Mouse (Mus musculus) MEL (cell line): ENCODE data around the gene Rabggtb. TPM values are rescaled to one million over a fixed set of nuclear protein-coding genes. Genes with fewer than 3 reads are reported as not detected.

Experiments used
- DNase-seq: peaks from one replicate; pipeline ENCODE4 v3.0.0; 2011; ENCODE audit warnings: low read depth, low spot score
- H3K27ac ChIP-seq: 2 replicates; pipeline ENCODE4 v1.5.1; 2012; ENCODE audit warnings: low read depth, mild to moderate bottlenecking, control low read depth, low read length, moderate library complexity; ENCODE audit not compliant: control insufficient read depth
- H3K27me3 ChIP-seq, 2 experiments: fragments of 150-350 bp in 1 of 2; sonication (generic) in 1 of 2; 2 replicates each; pipeline ENCODE4 v1.6.1; 2012; ENCODE audit warnings: low read length in 2 of 2, mild to moderate bottlenecking in 2 of 2, improper control_type of control experiment in 1 of 2, moderate library complexity in 1 of 2; ENCODE audit not compliant: insufficient read depth in 2 of 2, control insufficient read depth in 1 of 2
- H3K36me3 ChIP-seq, 2 experiments: 2 replicates each; pipeline ENCODE4 v1.6.1; 2012 to 2014; ENCODE audit warnings: low read length in 2 of 2, improper control_type of control experiment in 1 of 2, inconsistent platforms in 1 of 2, mild to moderate bottlenecking in 1 of 2; ENCODE audit not compliant: insufficient read depth in 2 of 2, control insufficient read depth in 1 of 2
- H3K4me1 ChIP-seq, 2 experiments: fragments of 150-350 bp in 1 of 2; sonication (generic) in 1 of 2; 2 replicates each; pipeline ENCODE4 v1.6.1; 2012; ENCODE audit warnings: low read length in 2 of 2, improper control_type of control experiment in 1 of 2, mild to moderate bottlenecking in 1 of 2; ENCODE audit not compliant: insufficient read depth in 2 of 2, control insufficient read depth in 1 of 2
- H3K4me3 ChIP-seq, 2 experiments: fragments of 150-350 bp in 1 of 2; sonication (generic) in 1 of 2; 2 replicates each; pipeline ENCODE4 v1.5.1; 2012; ENCODE audit warnings: low read depth in 2 of 2, low read length in 2 of 2, mild to moderate bottlenecking in 2 of 2, moderate library complexity in 2 of 2, control low read depth in 1 of 2, improper control_type of control experiment in 1 of 2; ENCODE audit not compliant: control insufficient read depth in 1 of 2, insufficient read depth in 1 of 2
- H3K79me2 ChIP-seq: 2 replicates; pipeline ENCODE4 v1.6.1; 2012; ENCODE audit warnings: mild to moderate bottlenecking, low read length, moderate library complexity; ENCODE audit not compliant: control insufficient read depth, poor library complexity, insufficient read depth
- H3K9ac ChIP-seq: 2 replicates; pipeline ENCODE4 v1.6.1; 2012; ENCODE audit warnings: low read depth, mild to moderate bottlenecking, control low read depth, low read length, moderate library complexity; ENCODE audit not compliant: control insufficient read depth, poor library complexity, severe bottlenecking
- H3K9me3 ChIP-seq: fragments of 150-350 bp; sonication (generic); replicated peaks from 2 replicates; pipeline ENCODE4 v1.6.1; 2012; ENCODE audit warnings: mild to moderate bottlenecking, low read length, improper control_type of control experiment, moderate library complexity; ENCODE audit not compliant: insufficient read depth
- CHD1 ChIP-seq: IDR thresholded peaks from 2 replicates; pipeline ENCODE4 v1.6.1; 2012; ENCODE audit warnings: low read depth, mild to moderate bottlenecking, inconsistent platforms, low read length, improper control_type of control experiment
- CHD2 ChIP-seq: IDR thresholded peaks from 2 replicates; pipeline ENCODE4 v1.6.1; 2011; ENCODE audit warnings: low read length, improper control_type of control experiment
- CTCF ChIP-seq, 3 experiments: IDR thresholded peaks in 2 of 3; conservative IDR thresholded peaks in 1 of 3; 2 replicates each; pipeline ENCODE4 v1.5.1; 2011 to 2012; ENCODE audit warnings: low read length in 3 of 3, low read depth in 2 of 3, mild to moderate bottlenecking in 2 of 3, improper control_type of control experiment in 1 of 3, inconsistent platforms in 1 of 3, mixed read lengths in 1 of 3, moderate library complexity in 1 of 3; ENCODE audit not compliant: control insufficient read depth in 1 of 3, insufficient read depth in 1 of 3, poor library complexity in 1 of 3, severe bottlenecking in 1 of 3
- E2F4 ChIP-seq: IDR thresholded peaks from 2 replicates; pipeline ENCODE4 v1.6.1; 2011; ENCODE audit warnings: low read depth, low read length, improper control_type of control experiment, borderline replicate concordance
- EP300 ChIP-seq, 2 experiments: IDR thresholded peaks; 2 replicates each; pipeline ENCODE4 v1.6.1; 2011; ENCODE audit warnings: improper control_type of control experiment in 2 of 2, low read length in 2 of 2, low read depth in 1 of 2, mild to moderate bottlenecking in 1 of 2
- GATA1 ChIP-seq: IDR thresholded peaks from 2 replicates; pipeline ENCODE4 v1.6.1; 2011; ENCODE audit warnings: low read depth, low read length, improper control_type of control experiment
- KAT2A ChIP-seq: conservative IDR thresholded peaks from 2 replicates; pipeline ENCODE4 v1.6.1; 2012; ENCODE audit warnings: low read depth, low read length, improper control_type of control experiment, inconsistent platforms
- MAFK ChIP-seq: IDR thresholded peaks from 2 replicates; pipeline ENCODE4 v1.6.1; 2011; ENCODE audit warnings: low read depth, mild to moderate bottlenecking, low read length, improper control_type of control experiment, borderline replicate concordance
- MAX ChIP-seq: IDR thresholded peaks from 2 replicates; pipeline ENCODE4 v1.6.1; 2011; ENCODE audit warnings: low read length, improper control_type of control experiment
- MAZ ChIP-seq: IDR thresholded peaks from 2 replicates; pipeline ENCODE4 v1.6.1; 2012; ENCODE audit warnings: low read depth, mild to moderate bottlenecking, inconsistent platforms, low read length, improper control_type of control experiment
- MXI1 ChIP-seq: IDR thresholded peaks from 2 replicates; pipeline ENCODE4 v1.6.1; 2011; ENCODE audit warnings: mild to moderate bottlenecking, low read depth, low read length, improper control_type of control experiment
- MYB ChIP-seq: IDR thresholded peaks from 2 replicates; pipeline ENCODE4 v1.6.1; 2011; ENCODE audit warnings: mild to moderate bottlenecking, low read depth, low read length, improper control_type of control experiment
- MYC ChIP-seq: IDR thresholded peaks from 2 replicates; pipeline ENCODE4 v1.6.1; 2011; ENCODE audit warnings: low read depth, mild to moderate bottlenecking, low read length, improper control_type of control experiment, moderate library complexity
- NRF1 ChIP-seq: IDR thresholded peaks from 2 replicates; pipeline ENCODE4 v1.6.1; 2014; ENCODE audit warnings: low read depth, mild to moderate bottlenecking, inconsistent platforms, low read length, improper control_type of control experiment, moderate library complexity; ENCODE audit not compliant: poor library complexity, insufficient read depth, severe bottlenecking
- POLR2A ChIP-seq, 2 experiments: IDR thresholded peaks; 2 replicates each; pipeline ENCODE4 v1.6.1; 2011 to 2012; ENCODE audit warnings: low read length in 2 of 2, mild to moderate bottlenecking in 2 of 2, control low read depth in 1 of 2, improper control_type of control experiment in 1 of 2, low read depth in 1 of 2, moderate library complexity in 1 of 2; ENCODE audit not compliant: control insufficient read depth in 1 of 2, insufficient read depth in 1 of 2, poor library complexity in 1 of 2
- POLR2AphosphoS2 ChIP-seq: IDR thresholded peaks from 2 replicates; pipeline ENCODE4 v1.6.1; 2011; ENCODE audit warnings: low read length, improper control_type of control experiment
- POLR2AphosphoS5 ChIP-seq: IDR thresholded peaks from 2 replicates; pipeline ENCODE4 v1.6.1; 2012; ENCODE audit warnings: low read depth, borderline replicate concordance, mild to moderate bottlenecking, inconsistent platforms, low read length, moderate library complexity, mixed read lengths
- RCOR1 ChIP-seq: IDR thresholded peaks from 2 replicates; pipeline ENCODE4 v1.6.1; 2012; ENCODE audit warnings: low read depth, mild to moderate bottlenecking, inconsistent platforms, low read length, improper control_type of control experiment
- TBP ChIP-seq: IDR thresholded peaks from 2 replicates; pipeline ENCODE4 v1.8.0; 2011; ENCODE audit warnings: low read depth, low read length, improper control_type of control experiment
- TCF12 ChIP-seq: IDR thresholded peaks from 2 replicates; pipeline ENCODE4 v1.6.1; 2014; ENCODE audit warnings: low read depth, mild to moderate bottlenecking, inconsistent platforms, low read length, improper control_type of control experiment, moderate library complexity
- USF1 ChIP-seq: IDR thresholded peaks from 2 replicates; pipeline ENCODE4 v1.6.1; 2014; ENCODE audit warnings: low read depth, mild to moderate bottlenecking, inconsistent platforms, low read length, improper control_type of control experiment, moderate library complexity
- polyA plus RNA-seq, 2 experiments: library from polyadenylated mRNA; stranded (reverse) in 1 of 2; unstranded in 1 of 2; fragments of >175 nt in 1 of 2; fragments of >200 nt in 1 of 2; gene quantifications; 2 replicates each; pipeline versions ENCODE4 v1.2.1 to v1.2.4; 2012; ENCODE audit warnings: low replicate concordance in 2 of 2, low read depth in 1 of 2; ENCODE audit not compliant: insufficient read length in 2 of 2, insufficient read depth in 1 of 2, missing spikeins in 1 of 2
- total RNA-seq: library from RNA; depleted of rRNA; stranded (reverse); fragments of 300-350 nt; gene quantifications from 2 replicates; pipeline ENCODE4 v1.2.3, GENCODE M21; 2012

The Rabggtb gene
- total and polyA plus RNA-seq, 3 experiments, result 146 to 175 TPM; not detected in 1

- no peak for TF ChIP-seq POLR2AphosphoS2
- no peaks in the 10 kb centered on the region; a peak in 1 of 4 replicates for H3K36me3 ChIP-seq
- no peaks in the 10 kb centered on the region for H3K9me3 ChIP-seq
- no peak overlapping the region for H3K9ac ChIP-seq
- no peaks in the 10 kb centered on the region for H3K79me2 ChIP-seq
- no peaks in the 10 kb centered on the region for H3K27me3 ChIP-seq
- 0 out of 4 replicates have a peak, but pooled peaks cover 0 to 4% of the 10 kb centered on the region in 2 experiments for H3K4me1 ChIP-seq
- no peak overlapping the region for H3K27ac ChIP-seq
- no peak overlapping the region for H3K4me3 ChIP-seq
- no peak for DNase-seq
Measured at GRCm38 (mm10) chr3:153897216-153897615, 15.6 kb downstream of the Rabggtb start.

- H3K9me3 ChIP-seq, result no peaks in the 10 kb centered on the region
- 0 out of 4 replicates have a peak, but pooled peaks cover 0 to 4% of the 10 kb centered on the region in 2 experiments for H3K4me1 ChIP-seq
- H3K9ac ChIP-seq, result no peak overlapping the region
- H3K79me2 ChIP-seq, result no peaks in the 10 kb centered on the region
- no peak overlapping the region for H3K27ac ChIP-seq
- DNase-seq, result no peak
- no peaks in the 10 kb centered on the region for H3K36me3 ChIP-seq
- no peak for TF ChIP-seq TCF12
- TF ChIP-seq RCOR1, result no peak
- no peak for TF ChIP-seq E2F4
- TF ChIP-seq TBP, result no peak
- no peak for TF ChIP-seq MXI1
- TF ChIP-seq EP300 (IDR thresholded peaks at IDR 0.05; ENCODE audit: low read depth in 1 of 2, low read length in 2 of 2), result no peak
- TF ChIP-seq MYC, result no peak
- TF ChIP-seq CTCF (IDR thresholded peaks at IDR 0.05 in 2 of 3, conservative IDR thresholded peaks at IDR 0.05 in 1 of 3; ENCODE audit: control insufficient read depth in 1 of 3, insufficient read depth in 1 of 3, low read depth in 2 of 3, low read length in 3 of 3, poor library complexity in 1 of 3, severe bottlenecking in 1 of 3), result no peak
- TF ChIP-seq POLR2AphosphoS5, result no peak
- TF ChIP-seq KAT2A, result no peak
- TF ChIP-seq NRF1, result no peak
- no peak for TF ChIP-seq CHD2
- no peak for TF ChIP-seq GATA1
- TF ChIP-seq CHD1, result no peak
- no peak for TF ChIP-seq USF1
- TF ChIP-seq POLR2A (IDR thresholded peaks at IDR 0.05; ENCODE audit: control insufficient read depth in 1 of 2, insufficient read depth in 1 of 2, low read depth in 1 of 2, low read length in 2 of 2, poor library complexity in 1 of 2), result no peak
- TF ChIP-seq MAZ, result no peak
- no peak for TF ChIP-seq MYB
- no peak for TF ChIP-seq MAX
- TF ChIP-seq MAFK, result no peak
- H3K4me3 ChIP-seq, result no peak overlapping the region
- no peaks in the 10 kb centered on the region for H3K27me3 ChIP-seq
Measured at GRCm38 (mm10) chr3:153895454-153895853, 17.4 kb downstream of the Rabggtb start.
